Mouse (Mus musculus): ENCODE data around the gene Rpl27a.

DNA sequence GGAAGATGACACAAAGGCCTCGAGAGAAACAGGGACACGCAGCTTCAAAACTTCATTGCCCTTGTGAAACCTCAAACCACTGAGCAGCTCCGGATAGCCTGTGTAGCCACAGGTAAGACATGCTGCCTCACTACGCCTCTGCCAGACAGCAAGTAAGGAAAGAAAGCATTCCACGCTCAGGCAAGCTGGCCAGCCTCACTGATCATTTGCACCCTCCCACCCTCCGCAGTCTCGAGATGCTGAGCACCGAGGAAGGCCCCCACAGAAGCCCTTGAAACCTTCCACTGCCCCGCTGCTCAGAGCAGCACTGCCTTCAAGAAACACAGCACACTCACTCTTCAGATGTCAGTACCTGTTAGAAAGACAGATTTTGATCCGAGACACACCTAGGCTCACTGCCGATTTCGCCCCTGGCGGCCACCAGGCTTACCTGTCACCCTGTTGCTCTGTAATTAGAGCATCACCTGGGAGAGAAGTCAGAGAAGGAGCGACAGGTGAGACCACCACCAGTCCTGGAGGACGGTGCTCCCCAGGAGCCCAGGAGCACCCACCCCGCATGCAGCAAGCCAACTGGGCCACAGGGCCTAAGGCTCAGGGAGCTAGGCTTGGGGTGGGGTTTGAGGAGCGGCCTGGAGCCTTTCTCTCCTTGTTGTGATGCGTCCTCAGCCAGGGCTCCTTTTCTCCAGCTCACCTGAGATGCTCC, 26.2 kb upstream of the Rpl27a start:
- no peak for TF ChIP-seq MYOD1 (IDR thresholded peaks at IDR 0.05; ENCODE audit: control insufficient read depth, insufficient read length, low read depth)
- no peak for TF ChIP-seq CTCF (IDR thresholded peaks at IDR 0.05; ENCODE audit: control insufficient read depth, insufficient read depth, insufficient read length)
- no peak for TF ChIP-seq MAX (IDR thresholded peaks at IDR 0.05)
- TF ChIP-seq MYOG (IDR thresholded peaks at IDR 0.05; ENCODE audit: control insufficient read depth, extremely low read depth, insufficient read length) = no peak
- no peak for TF ChIP-seq USF1 (IDR thresholded peaks at IDR 0.05; ENCODE audit: low read depth)
- TF ChIP-seq CEBPB (IDR thresholded peaks at IDR 0.05; ENCODE audit: low read depth) = no peak
